8 mouse cellular contexts compared by ENCODE assay signal in the genomic region with DNA sequence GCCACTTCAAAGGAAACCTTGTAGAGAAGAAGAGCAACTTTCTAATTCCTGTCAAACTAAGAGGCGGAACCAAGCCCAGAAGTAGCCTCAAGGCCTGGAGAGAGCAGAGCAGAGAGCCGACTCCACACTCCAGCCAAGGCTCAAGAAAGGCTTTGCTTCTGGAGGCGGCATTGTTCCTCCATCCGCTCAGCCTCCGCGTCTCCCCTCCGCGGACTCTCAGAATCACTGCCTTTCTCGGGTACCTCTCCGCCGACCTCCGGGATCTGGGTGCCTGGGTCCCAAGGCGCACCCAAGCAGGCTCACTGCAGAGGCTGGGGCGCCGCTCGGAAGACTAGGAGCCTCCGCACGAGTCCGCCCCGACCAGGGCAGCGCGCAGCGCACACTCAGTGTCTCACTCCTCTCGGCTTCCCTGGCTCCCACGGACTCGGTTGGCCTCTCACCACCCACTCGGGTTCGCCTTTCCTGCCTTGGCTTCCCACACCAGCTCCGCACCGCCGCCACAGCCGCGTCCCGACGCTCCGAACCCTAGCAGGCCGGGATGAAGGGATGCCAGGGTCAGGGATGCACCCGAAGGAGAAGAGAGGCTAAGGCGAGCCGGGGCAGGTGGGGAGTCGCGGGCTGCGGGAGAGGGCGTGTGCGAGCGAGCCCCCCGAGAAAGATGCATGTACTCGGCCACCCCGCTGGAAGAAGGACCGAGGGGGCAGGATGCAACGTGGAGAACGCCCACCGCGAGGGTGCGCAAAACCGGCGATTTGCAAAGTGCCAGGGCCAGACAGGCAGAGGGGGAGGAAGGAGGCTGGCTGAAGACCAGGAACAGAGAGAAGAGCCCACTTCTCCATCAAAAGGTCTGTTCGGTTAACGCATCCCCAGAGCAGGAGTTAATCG. TPM values are rescaled to one million over a fixed set of nuclear protein-coding genes. Genes with fewer than 3 reads are reported as not detected.
DNase-seq lines count a peak whose midpoint lies in the region; ATAC-seq lines count a peak whose summit lies in the region.
"Had no signal": no experiment of that assay in that cellular context is flagged by ENCODE, and none has a peak within 500 bp of the region (broad histone marks: within the 10 kb centered on the region; RNA-seq: fewer than 3 reads in every experiment).

No protein-coding gene starts in this region.

- H3K9ac ChIP-seq in hindbrain, embryonic 11.5 days (ENCODE audit: low read depth, low read length) = peak overlapping the region; percentile 70
- peak overlapping the region; percentile 93 for H3K9ac ChIP-seq in neural tube, embryonic 15.5 days (replicated peaks)

- DNase-seq in thymus, postnatal 4 days = peak; percentile 6
- DNase-seq in thymus, postnatal 25 days = no peak
- DNase-seq in embryo, embryonic 10.5 days (ENCODE audit: low spot score) = peak; percentile 71
- peak; percentile 74 for DNase-seq in hindbrain, embryonic 11.5 days (ENCODE audit: low spot score)
- DNase-seq in left cerebral cortex, postnatal 4 days = peak; percentile 58

- no peaks in the 10 kb centered on the region; the same call in 1 of the 2 replicates for H3K4me1 ChIP-seq in hindbrain, embryonic 11.5 days (replicated peaks; ENCODE audit: control insufficient read depth, insufficient read depth, low read length)
- peaks cover 13% of the 10 kb centered on the region for H3K4me1 ChIP-seq in neural tube, embryonic 15.5 days

- ATAC-seq in hindbrain, embryonic 11.5 days (ENCODE audit: low FRiP score) = peak; percentile 85
- ATAC-seq in neural tube, embryonic 15.5 days (ENCODE audit: low FRiP score) = peak; percentile 84
- ATAC-seq in erythroid progenitor cell, adult 5-6 weeks (replicated peaks; ENCODE audit: low FRiP score, poor library complexity, severe bottlenecking) = no peak

- H3K36me3 ChIP-seq in hindbrain, embryonic 11.5 days (ENCODE audit: control insufficient read depth, insufficient read depth, low read length) = no peaks in the 10 kb centered on the region
- no peaks in the 10 kb centered on the region for H3K36me3 ChIP-seq in neural tube, embryonic 15.5 days

- WGBS in hindbrain, embryonic 11.5 days = under 1% methylated on average over 60 of the region's 60 CpGs
- WGBS in neural tube, embryonic 15.5 days = under 1% methylated on average over 60 of the region's 60 CpGs

- H3K4me3 ChIP-seq in hindbrain, embryonic 11.5 days (ENCODE audit: low read depth, low read length) = peak overlapping the region; percentile 61
- peak overlapping the region; percentile 75 for H3K4me3 ChIP-seq in neural tube, embryonic 15.5 days (replicated peaks)
- H3K4me3 ChIP-seq: erythroblast, embryonic 14.5 days had no signal

- 0 out of 2 replicates have a peak, but pooled peaks cover 3% of the 10 kb centered on the region for H3K27me3 ChIP-seq in hindbrain, embryonic 11.5 days (ENCODE audit: control insufficient read depth, insufficient read depth, low read length)
- H3K27me3 ChIP-seq in neural tube, embryonic 15.5 days (replicated peaks) = no peaks in the 10 kb centered on the region

- intact Hi-C loops in left cerebral cortex, postnatal 4 days (cut with DNase I) = loop anchor here (10.0 kb wide), 2 partner anchors 503 to 773 kb away; no protein-coding TSS in a partner anchor

- peak overlapping the region; percentile 30; the same call in 1 of the 2 replicates for H3K27ac ChIP-seq in hindbrain, embryonic 11.5 days (ENCODE audit: low read depth, low read length)
- peak overlapping the region; percentile 91 for H3K27ac ChIP-seq in neural tube, embryonic 15.5 days (replicated peaks)

- H3K4me2 ChIP-seq in hindbrain, embryonic 11.5 days (replicated peaks; ENCODE audit: low read depth, low read length) = peak overlapping the region; percentile 98
- H3K4me2 ChIP-seq in neural tube, embryonic 15.5 days = peak overlapping the region; percentile 83

- H3K9me3 ChIP-seq in hindbrain, embryonic 11.5 days (ENCODE audit: control insufficient read depth, low read length) = no peaks in the 10 kb centered on the region
- no peaks in the 10 kb centered on the region for H3K9me3 ChIP-seq in neural tube, embryonic 15.5 days (replicated peaks)

RNA-seq across cellular contexts. Expression of gene Nlgn1, which starts 0.8 kb away (rescaled TPM):
- 4.5 and 5.8 TPM in 2 replicates for polyA plus RNA-seq in hindbrain, embryonic 11.5 days (2014; fragmentation: Nextera tagmentation; extraction: Ambion mirVana)
- total RNA-seq in left cerebral cortex, postnatal 4 days (2021) = 100 to 1,000 TPM; 102 to 110 TPM
- 28.2 and 29.9 TPM in 2 replicates for polyA plus RNA-seq in neural tube, embryonic 15.5 days (2015; fragmentation: Nextera tagmentation; extraction: Ambion mirVana)
- total RNA-seq in erythroid progenitor cell, adult 5-6 weeks (2015; ENCODE audit: low replicate concordance) = not detected in 2 replicates
- not detected in 2 replicates for total RNA-seq in erythroid progenitor cell, adult 5-6 weeks (2017; ENCODE audit: low replicate concordance)
- polyA plus RNA-seq: erythroblast, embryonic 14.5 days had no signal

Comparison
In these comparisons a context has a peak if more than half of its experiments do, and no peak if none do; other contexts are left out.
1. RNA of gene Nlgn1, which starts 0.8 kb away (total RNA-seq): 102 to 110 TPM in left cerebral cortex, postnatal 4 days; not detected in erythroid progenitor cell, adult 5-6 weeks; every median in the first group is over 100 times any median in the second.